Mouse (Mus musculus) lung, postnatal 0 days (tissue): ENCODE measurements around the gene Fbxl17. TPM values are rescaled to one million over a fixed set of nuclear protein-coding genes. Genes with fewer than 3 reads are reported as not detected.

ENCODE experiments used
- ATAC-seq: fragments of 200-750 bp; cut with Nextera tagmentation; 2 replicates; pipeline ENCODE4 v1.8.0; 2017; ENCODE audit warnings: moderate library complexity
- DNase-seq: peaks from one replicate; pipeline ENCODE4 v3.0.0-alpha.2; 2016; ENCODE audit warnings: low spot score
- H3K27ac ChIP-seq: fragments of 300-500 bp; sonication (generic); 2 replicates; pipeline ENCODE4 v1.5.1; 2014; ENCODE audit warnings: antibody characterized with exemption, mild to moderate bottlenecking, low read length, mixed read lengths
- H3K27me3 ChIP-seq: fragments of 300-500 bp; sonication (generic); replicated peaks from 2 replicates; pipeline ENCODE4 v1.6.1; 2014; ENCODE audit warnings: low read length, mixed read lengths; ENCODE audit not compliant: insufficient read depth
- H3K36me3 ChIP-seq: fragments of 300-500 bp; sonication (generic); 2 replicates; pipeline ENCODE4 v1.6.1; 2014; ENCODE audit warnings: low read length, mixed read lengths; ENCODE audit not compliant: insufficient read depth
- H3K4me1 ChIP-seq: fragments of 300-500 bp; sonication (generic); 2 replicates; pipeline ENCODE4 v1.6.1; 2014; ENCODE audit warnings: antibody characterized with exemption, low read depth, low read length, mixed read lengths; ENCODE audit not compliant: insufficient read depth
- H3K4me2 ChIP-seq: fragments of 300-500 bp; sonication (generic); replicated peaks from 2 replicates; pipeline ENCODE4 v1.6.1; 2014; ENCODE audit warnings: low read depth, mild to moderate bottlenecking, low read length, moderate library complexity, mixed read lengths
- H3K4me3 ChIP-seq: fragments of 300-500 bp; sonication (generic); 2 replicates; pipeline ENCODE4 v1.5.1; 2014; ENCODE audit warnings: low read depth, low read length
- H3K9ac ChIP-seq: fragments of 300-500 bp; sonication (generic); replicated peaks from 2 replicates; pipeline ENCODE4 v1.6.1; 2014; ENCODE audit warnings: low read depth, mild to moderate bottlenecking
- H3K9me3 ChIP-seq: fragments of 300-500 bp; sonication (generic); 2 replicates; pipeline ENCODE4 v1.6.1; 2016; ENCODE audit warnings: low read length, mixed read lengths
- CTCF ChIP-seq: IDR thresholded peaks from 2 replicates; pipeline ENCODE4 v1.5.1; 2016; ENCODE audit warnings: antibody characterized with exemption, mild to moderate bottlenecking
- EP300 ChIP-seq: IDR thresholded peaks from 2 replicates; pipeline ENCODE4 v1.6.1; 2016; ENCODE audit warnings: antibody characterized with exemption, mild to moderate bottlenecking, control low read depth
- WGBS: fragments of 180-500 bp; shearing (Covaris S2); extraction: QIAGEN DNeasy Blood & Tissue Kit; methylation state at CpG from one replicate; pipeline ENCODE4 v1.1.7; 2014; 5-methylcytosine and 5-hydroxymethylcytosine counted together
- polyA plus RNA-seq: library from polyadenylated mRNA; unstranded; fragments of >200 nt; fragmentation: Nextera tagmentation; extraction: Ambion mirVana; gene quantifications from 2 replicates; pipeline ENCODE4 v1.2.1, GENCODE M21; 2015

The Fbxl17 gene
- polyA plus RNA-seq, 1 experiment from 2014 or later = 6.9 TPM

DNA sequence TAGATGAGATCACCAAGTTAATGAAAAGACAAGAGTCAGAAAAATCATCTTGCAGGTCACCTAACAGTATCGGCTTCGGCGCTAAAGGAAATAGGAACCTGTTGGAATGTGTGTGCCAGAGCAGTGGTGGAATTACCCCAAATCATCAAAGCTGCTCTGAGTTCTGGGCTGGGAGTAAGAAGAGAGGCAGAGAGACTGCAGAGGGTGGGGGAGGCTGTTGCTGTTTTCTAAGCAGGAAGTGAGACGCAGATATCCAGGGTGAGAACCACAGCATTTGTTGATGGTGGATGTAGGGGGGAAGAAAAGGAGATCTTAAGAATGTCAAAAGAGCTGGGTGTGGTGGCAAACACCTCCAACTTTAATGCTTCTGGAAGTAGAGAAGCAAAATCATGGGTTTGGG, 406.6 kb downstream of the Fbxl17 start:
- H3K9me3 ChIP-seq = no peaks in the 10 kb centered on the region
- no peak overlapping the region for H3K9ac ChIP-seq
- no peak for ATAC-seq
- H3K36me3 ChIP-seq = no peaks in the 10 kb centered on the region
- no peak for TF ChIP-seq CTCF
- TF ChIP-seq EP300 = no peak
- 68% methylated on average over 4 of the region's 4 CpGs for WGBS
- H3K4me3 ChIP-seq = no peak overlapping the region
- no peaks in the 10 kb centered on the region for H3K4me1 ChIP-seq
- no peak overlapping the region for H3K4me2 ChIP-seq
- H3K27me3 ChIP-seq = no peaks in the 10 kb centered on the region
- no peak for DNase-seq
- no peak overlapping the region for H3K27ac ChIP-seq

DNA sequence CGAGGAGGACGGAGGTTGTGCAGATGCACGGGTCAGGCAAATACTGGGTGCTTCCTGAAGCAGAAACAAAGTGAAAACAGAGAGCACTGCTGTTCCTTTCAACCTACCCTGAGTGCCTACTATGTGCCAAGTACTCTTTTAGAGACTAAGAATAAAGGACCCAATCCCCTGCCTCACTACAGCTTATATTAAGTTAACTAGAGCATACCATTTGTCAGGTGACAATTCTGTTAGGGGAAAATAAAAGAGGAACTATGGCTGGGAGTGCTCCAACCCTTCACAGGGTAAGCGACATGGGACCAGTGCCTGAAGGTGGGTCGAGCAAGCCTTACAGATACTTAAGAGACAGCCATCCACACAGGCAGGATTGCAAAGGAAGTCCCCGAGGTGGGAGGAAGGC, 407.0 kb downstream of the Fbxl17 start:
- Histone ChIP-seq H3K4me1 (no peaks in the 10 kb centered on the region), H3K9ac (no peak overlapping the region), H3K27me3 (no peaks in the 10 kb centered on the region), H3K4me2 (no peak overlapping the region), H3K9me3 (no peaks in the 10 kb centered on the region), H3K36me3 (no peaks in the 10 kb centered on the region), H3K27ac (no peak overlapping the region), H3K4me3 (no peak overlapping the region)
- 77% methylated on average over 6 of the region's 6 CpGs for WGBS
- ATAC-seq = no peak
- no peak for TF ChIP-seq EP300
- TF ChIP-seq CTCF = no peak
- no peak for DNase-seq

DNA sequence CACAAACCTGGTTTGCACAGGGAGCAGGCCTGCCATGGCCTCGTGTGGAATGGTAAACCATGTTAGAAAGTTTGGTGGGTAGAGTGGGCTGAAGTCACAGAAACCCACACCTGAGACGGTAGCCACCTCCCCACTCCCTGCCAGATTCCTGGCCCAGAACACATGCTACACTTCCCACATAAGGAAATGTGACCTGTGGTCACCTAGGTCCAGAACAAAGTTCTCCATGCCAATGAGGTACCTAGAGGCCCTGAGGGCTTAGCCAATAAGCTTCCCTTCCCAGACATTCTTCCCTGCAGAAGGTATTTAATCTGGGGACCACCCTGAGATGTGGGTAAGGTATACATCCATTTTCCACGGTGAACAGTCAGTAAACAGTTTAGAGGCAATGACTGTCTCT, 409.7 kb downstream of the Fbxl17 start:
- WGBS = 80% methylated on average over 3 of the region's 3 CpGs
- H3K9ac ChIP-seq = no peak overlapping the region
- DNase-seq (no peak), ATAC-seq (no peak)
- no peak overlapping the region for H3K4me2 ChIP-seq
- H3K9me3 ChIP-seq = no peaks in the 10 kb centered on the region
- no peak overlapping the region for H3K4me3 ChIP-seq
- no peak overlapping the region for H3K27ac ChIP-seq
- TF ChIP-seq CTCF (no peak), EP300 (no peak)
- no peaks in the 10 kb centered on the region for H3K36me3 ChIP-seq
- no peaks in the 10 kb centered on the region for H3K27me3 ChIP-seq
- no peaks in the 10 kb centered on the region; the same call in 1 of the 2 replicates for H3K4me1 ChIP-seq

DNA sequence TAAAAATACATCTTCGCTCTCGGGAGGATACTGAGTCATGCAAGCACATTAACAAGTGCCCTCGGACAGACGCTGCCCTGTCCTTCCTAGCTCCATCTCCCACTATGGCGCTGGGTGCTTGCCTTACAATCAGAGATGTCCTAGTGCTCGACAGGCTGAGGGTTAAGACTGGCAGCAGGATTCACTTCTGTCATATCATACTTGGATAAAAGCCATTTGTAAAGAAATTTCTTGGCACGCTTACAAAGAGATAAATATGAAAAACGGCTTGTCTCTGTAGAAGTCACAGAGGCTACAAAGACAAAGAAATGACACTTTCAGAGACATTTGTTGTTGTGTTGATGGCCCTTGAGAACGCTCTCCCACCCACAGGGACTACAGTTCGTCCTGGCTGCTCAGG, 412.6 kb downstream of the Fbxl17 start:
- WGBS = 53% methylated on average over 10 of the region's 10 CpGs
- H3K9me3 ChIP-seq = no peaks in the 10 kb centered on the region
- no peak overlapping the region for H3K27ac ChIP-seq
- H3K27me3 ChIP-seq = no peaks in the 10 kb centered on the region
- H3K36me3 ChIP-seq = no peaks in the 10 kb centered on the region
- DNase-seq = no peak
- H3K4me2 ChIP-seq = no peak overlapping the region
- ATAC-seq = no peak; the same call in 1 of the 2 replicates
- H3K4me1 ChIP-seq = no peaks in the 10 kb centered on the region; the same call in 1 of the 2 replicates
- TF ChIP-seq CTCF (no peak), EP300 (no peak)
- no peak overlapping the region for H3K9ac ChIP-seq
- H3K4me3 ChIP-seq = no peak overlapping the region

DNA sequence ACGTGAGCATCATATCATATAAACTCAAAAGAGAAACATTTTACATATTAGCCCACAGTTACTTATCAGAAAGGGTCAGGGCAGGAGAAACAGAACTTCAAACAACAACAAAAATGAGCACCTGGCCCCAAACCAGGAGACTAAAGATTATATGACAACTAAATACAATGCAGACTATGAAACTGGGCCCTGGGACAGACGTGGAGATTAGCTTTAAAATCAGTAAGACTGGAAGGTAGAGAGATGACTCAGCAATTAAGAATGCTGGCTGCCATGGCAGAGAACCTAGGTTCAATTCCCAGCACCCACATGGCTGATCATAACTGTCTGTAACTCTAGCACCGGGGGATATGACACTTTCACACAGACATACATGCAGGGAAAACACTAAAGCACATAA, 413.3 kb downstream of the Fbxl17 start:
- no peak for DNase-seq
- no peak overlapping the region for H3K9ac ChIP-seq
- no peaks in the 10 kb centered on the region for H3K36me3 ChIP-seq
- H3K4me2 ChIP-seq = no peak overlapping the region
- no peak for ATAC-seq
- no peaks in the 10 kb centered on the region for H3K9me3 ChIP-seq
- WGBS = 69% methylated on average over 3 of the region's 3 CpGs
- no peak for TF ChIP-seq EP300
- TF ChIP-seq CTCF = no peak
- no peaks in the 10 kb centered on the region; the same call in 1 of the 2 replicates for H3K4me1 ChIP-seq
- no peak overlapping the region for H3K27ac ChIP-seq
- no peak overlapping the region for H3K4me3 ChIP-seq
- no peaks in the 10 kb centered on the region for H3K27me3 ChIP-seq

DNA sequence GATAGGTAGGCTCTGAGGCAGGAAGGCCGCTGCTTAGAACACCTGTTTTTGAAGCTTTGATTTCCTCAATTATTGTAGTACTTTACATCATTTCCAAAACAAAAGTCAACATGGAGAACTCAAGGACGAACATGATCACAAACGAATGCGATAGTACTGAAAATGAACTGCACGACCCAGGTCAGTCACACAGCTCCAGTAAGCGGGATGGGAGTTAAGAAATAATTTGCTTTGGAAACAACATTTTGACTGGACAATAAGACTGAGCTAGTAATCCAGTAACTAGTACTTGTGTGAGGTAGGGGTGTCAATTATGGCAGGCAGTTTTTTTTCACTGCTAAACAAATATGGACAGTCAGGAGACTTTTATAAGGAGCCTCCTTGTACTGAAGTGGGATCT, 414.6 kb downstream of the Fbxl17 start:
- no peak for TF ChIP-seq EP300
- TF ChIP-seq CTCF = no peak
- no peaks in the 10 kb centered on the region; the same call in 1 of the 2 replicates for H3K4me1 ChIP-seq
- no peak overlapping the region for H3K9ac ChIP-seq
- WGBS = 89% methylated on average over 6 of the region's 6 CpGs
- H3K36me3 ChIP-seq = no peaks in the 10 kb centered on the region
- no peaks in the 10 kb centered on the region for H3K9me3 ChIP-seq
- ATAC-seq (no peak), DNase-seq (no peak)
- H3K4me3 ChIP-seq = no peak overlapping the region
- H3K4me2 ChIP-seq = no peak overlapping the region
- H3K27me3 ChIP-seq = no peaks in the 10 kb centered on the region
- no peak overlapping the region for H3K27ac ChIP-seq

DNA sequence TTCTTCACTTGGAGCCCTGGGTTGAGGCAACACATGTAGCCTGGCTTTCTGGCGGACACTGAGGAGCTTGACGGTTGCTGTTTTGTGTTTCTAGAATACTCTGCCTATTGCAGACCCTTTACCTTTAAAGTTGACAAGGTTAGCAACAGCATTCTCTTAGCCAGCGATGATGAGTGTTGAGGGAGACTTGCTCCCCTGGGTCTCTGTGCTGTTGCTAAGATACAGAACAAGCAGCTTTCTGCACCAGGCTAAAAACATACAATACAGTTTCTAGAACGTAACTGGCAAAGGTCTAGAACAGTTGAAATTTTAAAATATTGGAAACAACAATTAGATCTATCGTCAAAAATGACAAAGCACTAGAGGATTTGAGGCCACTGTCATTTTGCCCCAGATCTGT, 420.7 kb downstream of the Fbxl17 start:
- Histone ChIP-seq H3K27ac (no peak overlapping the region), H3K4me2 (no peak overlapping the region), H3K4me1 (no peaks in the 10 kb centered on the region), H3K9ac (no peak overlapping the region), H3K27me3 (no peaks in the 10 kb centered on the region), H3K4me3 (no peak overlapping the region), H3K36me3 (no peaks in the 10 kb centered on the region), H3K9me3 (no peaks in the 10 kb centered on the region)
- TF ChIP-seq EP300 = no peak
- TF ChIP-seq CTCF = no peak
- DNase-seq (no peak), ATAC-seq (no peak)
- WGBS = 87% methylated on average over 5 of the region's 5 CpGs
